Mouse (Mus musculus) adrenal gland, postnatal 25 days (tissue): ENCODE measurements around the gene Zfp541. TPM values are rescaled to one million over a fixed set of nuclear protein-coding genes. Genes with fewer than 3 reads are reported as not detected.

Experiments
- DNase-seq: peaks from one replicate; pipeline ENCODE4 v3.0.0; 2021; ENCODE audit warnings: mixed read lengths
- total RNA-seq: library from RNA; stranded (reverse); gene quantifications from 2 replicates; pipeline ENCODE4 v1.2.3, GENCODE M21; 2021

Gene Zfp541
- total RNA-seq, 1 experiment from 2014 or later, result 0.21 TPM

DNA sequence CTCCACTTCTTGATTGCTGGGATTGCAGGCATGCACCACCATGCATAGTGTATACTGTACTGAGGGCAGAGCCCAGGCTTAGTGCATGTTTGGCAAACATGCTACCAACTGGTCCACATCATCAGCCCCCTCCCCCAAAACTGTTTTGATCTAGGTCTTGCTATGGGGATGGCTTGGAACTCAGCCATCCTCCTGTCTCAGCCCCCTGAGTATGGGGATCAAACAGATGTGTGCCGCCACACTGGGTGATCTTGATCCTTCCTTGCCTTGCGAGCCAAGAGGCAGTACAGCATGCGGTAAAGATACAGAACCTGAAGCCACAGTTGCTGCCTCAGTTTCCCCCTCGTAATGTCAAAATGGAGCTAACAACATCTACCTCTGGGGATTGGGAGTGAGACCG lies 67.3 kb downstream of the Zfp541 start:
- no peak for DNase-seq

DNA sequence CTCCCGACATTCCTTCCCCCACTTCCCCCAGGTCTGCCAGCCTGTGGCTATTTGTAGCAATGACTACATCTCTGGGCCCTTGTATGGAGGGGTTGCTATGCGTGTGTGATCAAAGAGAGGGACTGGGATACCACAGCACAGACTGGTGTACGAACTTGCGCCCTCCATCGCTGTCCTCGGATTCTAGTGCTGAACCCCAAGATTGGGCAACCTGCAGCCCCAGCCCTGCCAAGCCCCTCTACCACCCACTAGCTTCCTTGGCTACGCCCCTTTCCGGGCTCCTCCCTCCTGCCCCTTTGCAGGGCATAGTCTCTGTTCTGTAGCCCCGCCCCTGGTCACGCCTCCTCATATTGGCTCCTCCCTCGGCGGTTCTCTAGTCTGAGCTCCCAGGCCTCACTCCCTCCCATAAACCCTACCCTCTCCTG lies 67.8 kb downstream of the Zfp541 start, which contains the start of gene Slc8a2:
TSS of gene Slc8a2 (plus strand) at position 406 of the 425 bp plus-strand sequence.
- DNase-seq, result peak; percentile 69

DNA sequence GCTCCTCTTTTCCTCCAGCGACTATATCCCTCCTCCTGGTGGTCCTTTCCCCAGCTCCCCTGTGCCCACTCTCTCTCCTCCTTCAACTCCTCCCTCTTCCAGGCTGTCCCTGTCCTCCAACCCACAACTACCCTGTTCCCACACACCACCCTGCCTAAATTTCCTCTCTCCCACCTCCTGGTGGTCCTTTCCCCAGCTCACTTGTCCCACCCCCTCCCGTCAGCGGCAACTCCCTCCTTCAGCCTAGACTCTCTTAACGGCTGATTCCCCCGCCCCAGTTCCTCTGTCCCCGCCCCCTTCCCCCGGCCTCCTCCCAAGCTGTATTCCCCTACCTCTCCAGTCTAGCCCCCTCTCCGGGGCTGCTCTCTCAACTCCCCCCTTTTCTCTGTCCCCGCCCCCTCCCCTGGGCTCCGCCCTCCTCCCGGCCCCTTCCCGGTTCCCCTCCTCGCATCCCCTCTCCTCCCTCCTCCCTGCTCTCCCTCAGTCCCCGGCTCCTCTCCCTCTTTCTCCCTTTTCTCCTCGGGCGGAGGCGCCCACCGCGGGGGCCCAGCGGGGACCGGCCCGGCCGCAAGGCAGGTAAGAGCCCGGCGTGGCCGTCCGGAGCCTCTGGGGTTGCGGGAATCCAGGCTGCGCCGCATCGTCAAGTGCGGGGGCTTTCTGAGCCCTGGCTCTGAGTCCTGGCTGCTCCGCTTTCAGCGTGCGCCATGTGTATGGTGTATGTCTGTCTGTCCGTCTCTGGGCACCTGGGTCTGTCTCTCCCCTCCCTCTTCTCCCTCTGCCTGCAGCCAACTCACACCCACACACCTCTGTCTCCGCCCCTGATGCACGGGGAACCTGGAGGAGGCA lies 68.5 kb downstream of the Zfp541 start:
- DNase-seq, result peak; percentile 44

GRCm38 (mm10) chr7:16130956-16131634 lies 69.5 kb downstream of the Zfp541 start:
- DNase-seq, result no peak

- no peak for DNase-seq
These were observed 70.6 kb downstream of the Zfp541 start for GRCm38 (mm10) chr7:16132161-16132581.

DNA sequence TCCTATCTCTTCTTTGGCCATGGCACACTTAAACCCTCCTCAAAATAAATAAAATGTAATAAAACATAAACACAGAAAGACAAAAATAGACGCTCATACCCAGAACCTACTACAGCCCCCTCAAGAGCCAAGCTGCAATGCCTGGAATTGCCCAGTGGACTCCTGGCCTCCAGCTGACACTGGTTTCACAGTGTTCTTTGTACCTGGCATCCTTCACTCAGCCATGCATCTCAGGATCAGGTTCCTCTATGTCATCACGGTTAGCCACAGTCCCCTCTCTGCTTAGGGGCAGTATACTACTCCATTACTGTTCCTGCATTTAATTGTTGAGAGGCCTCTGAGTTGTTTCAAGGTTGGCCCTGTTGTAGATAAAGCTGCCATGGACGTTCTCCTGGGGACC lies 71.3 kb downstream of the Zfp541 start:
- DNase-seq, result no peak

DNA sequence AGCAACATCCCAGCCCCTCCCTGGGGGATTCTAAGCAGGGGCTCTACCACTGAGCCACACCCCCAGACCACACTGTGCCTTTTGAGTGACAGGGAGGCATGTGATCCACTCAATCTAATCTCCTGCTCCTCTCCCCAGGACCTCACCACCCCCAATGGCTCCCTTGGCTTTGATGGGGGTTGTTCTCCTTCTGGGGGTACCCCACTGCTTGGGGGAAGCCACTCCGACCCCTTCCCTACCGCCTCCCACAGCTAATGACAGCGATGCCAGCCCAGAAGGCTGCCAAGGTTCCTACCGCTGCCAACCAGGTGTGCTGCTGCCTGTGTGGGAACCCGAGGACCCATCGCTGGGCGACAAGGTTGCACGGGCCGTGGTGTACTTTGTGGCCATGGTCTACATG lies 72.1 kb downstream of the Zfp541 start:
- no peak for DNase-seq

- DNase-seq, result no peak
These were observed 73.4 kb downstream of the Zfp541 start for GRCm38 (mm10) chr7:16134951-16135392.

Other genes starting within 250 kb of the Zfp541 start
- not detected in 2 replicates for gene Obox6, start 222.1 kb upstream of the Zfp541 start, total RNA-seq
- gene Crx, start 181.8 kb upstream of the Zfp541 start, total RNA-seq, result not detected in 2 replicates
- not detected in 2 replicates for gene Crxos, start 179.2 kb upstream of the Zfp541 start, total RNA-seq
- gene Selenow, start 139.4 kb upstream of the Zfp541 start, total RNA-seq, result 156 and 160 TPM in 2 replicates
- gene Nop53, start 115.7 kb upstream of the Zfp541 start, total RNA-seq, result 174 TPM in 2 replicates
- gene Ehd2, start 94.2 kb upstream of the Zfp541 start, total RNA-seq, result 38.3 and 41.0 TPM in 2 replicates
- 14.0 and 22.5 TPM in 2 replicates for gene Bicra, start 13.9 kb upstream of the Zfp541 start, total RNA-seq
- gene Napa, start 36.6 kb downstream of the Zfp541 start, total RNA-seq, result 137 and 149 TPM in 2 replicates
- 20.4 and 26.7 TPM in 2 replicates for gene Kptn, start 58.1 kb downstream of the Zfp541 start, total RNA-seq
- gene Slc8a2, start 68.0 kb downstream of the Zfp541 start, total RNA-seq, result 2.8 and 3.3 TPM in 2 replicates
- 10.9 and 12.9 TPM in 2 replicates for gene Meis3, start 113.3 kb downstream of the Zfp541 start, total RNA-seq
- gene Dhx34, start 160.2 kb downstream of the Zfp541 start, total RNA-seq, result 14.1 and 20.3 TPM in 2 replicates
- gene C5ar2, start 182.3 kb downstream of the Zfp541 start, total RNA-seq, result 0.24 TPM in 1 of 2 replicates, not detected in the other
- gene C5ar1, start 197.7 kb downstream of the Zfp541 start, total RNA-seq, result 2.0 and 3.2 TPM in 2 replicates
- 15.6 and 26.0 TPM in 2 replicates for gene Inafm1, start 211.8 kb downstream of the Zfp541 start, total RNA-seq
- gene Ccdc9, start 225.0 kb downstream of the Zfp541 start, total RNA-seq, result 83.5 and 93.6 TPM in 2 replicates
- gene Bbc3, start 246.6 kb downstream of the Zfp541 start, total RNA-seq, result 6.8 and 11.5 TPM in 2 replicates